Mouse (Mus musculus) bone marrow, adult 2 months (tissue): ENCODE measurements around the gene Cacnb2.

Experiments used
- CTCF ChIP-seq: fragments of 200-500 bp; IDR thresholded peaks from 2 replicates; pipeline ENCODE4 v1.5.1; 2011; ENCODE audit warnings: low read length, control low read depth; ENCODE audit not compliant: control insufficient read depth, insufficient read depth
- POLR2A ChIP-seq: fragments of 200-500 bp; IDR thresholded peaks from 2 replicates; pipeline ENCODE4 v1.6.1; 2011; ENCODE audit warnings: low read depth, mild to moderate bottlenecking, control low read depth, low read length, borderline replicate concordance; ENCODE audit not compliant: control insufficient read depth

- TF ChIP-seq CTCF (no peak), POLR2A (no peak)
These were observed 212.1 kb downstream of the Cacnb2 start for GRCm38 (mm10) chr2:14814977-14815376.
